Mouse (Mus musculus) hindlimb bud, embryonic 11.5 days (tissue): ENCODE results near the gene Tmem200a.

ENCODE experiments used
- DNase-seq: peaks from one replicate; pipeline ENCODE4 v3.0.0-alpha.2; 2012; ENCODE audit warnings: low read depth, low spot score; ENCODE audit errors: extremely low spot score

The Tmem200a gene

GRCm38 (mm10) chr10:26078521-26079142 lies at the start of gene Tmem200a:
Gene Tmem200a (minus strand): TSS chr10:26079052.
- peak; percentile 24 for DNase-seq

- DNase-seq: no peak
Measured at GRCm38 (mm10) chr10:26119822-26120183, 41.0 kb upstream of the Tmem200a start.

DNA sequence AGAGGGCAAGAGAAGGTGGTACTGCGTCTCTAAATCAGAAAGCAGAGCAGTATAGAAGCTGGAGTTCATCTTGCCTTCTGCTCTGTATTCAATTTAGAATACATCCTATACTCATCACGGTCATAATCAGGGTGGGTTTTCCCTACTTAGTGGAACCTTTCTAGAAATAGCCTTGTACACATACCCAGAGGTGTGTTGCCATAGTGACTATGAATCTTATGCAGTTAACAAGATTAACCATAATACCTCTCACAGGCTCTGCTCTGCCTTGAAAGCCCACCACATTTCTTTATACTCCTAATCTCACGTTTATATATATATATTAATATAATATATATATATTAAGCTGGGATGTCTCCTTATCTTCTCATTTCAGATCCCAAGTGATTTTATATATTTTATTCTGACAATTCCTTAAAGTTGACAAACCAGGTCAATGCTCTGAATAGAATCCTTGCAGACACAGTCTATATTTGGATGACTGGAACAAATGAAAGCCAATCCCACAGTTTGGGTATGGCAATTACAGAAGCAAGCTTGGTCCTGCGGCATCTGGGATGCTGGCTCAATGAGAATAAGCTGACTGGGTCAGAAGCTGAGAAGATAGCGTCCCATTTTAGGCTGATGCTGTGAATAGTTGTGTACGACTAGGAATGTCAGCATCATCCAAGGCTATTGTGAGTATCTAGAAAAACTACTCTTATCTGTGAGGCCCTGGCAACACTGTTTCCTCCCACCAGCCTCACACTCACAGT lies 40.4 kb upstream of the Tmem200a start:
- DNase-seq: no peak

- DNase-seq: no peak
Measured at GRCm38 (mm10) chr10:26114409-26114808, 35.6 kb upstream of the Tmem200a start.

DNA sequence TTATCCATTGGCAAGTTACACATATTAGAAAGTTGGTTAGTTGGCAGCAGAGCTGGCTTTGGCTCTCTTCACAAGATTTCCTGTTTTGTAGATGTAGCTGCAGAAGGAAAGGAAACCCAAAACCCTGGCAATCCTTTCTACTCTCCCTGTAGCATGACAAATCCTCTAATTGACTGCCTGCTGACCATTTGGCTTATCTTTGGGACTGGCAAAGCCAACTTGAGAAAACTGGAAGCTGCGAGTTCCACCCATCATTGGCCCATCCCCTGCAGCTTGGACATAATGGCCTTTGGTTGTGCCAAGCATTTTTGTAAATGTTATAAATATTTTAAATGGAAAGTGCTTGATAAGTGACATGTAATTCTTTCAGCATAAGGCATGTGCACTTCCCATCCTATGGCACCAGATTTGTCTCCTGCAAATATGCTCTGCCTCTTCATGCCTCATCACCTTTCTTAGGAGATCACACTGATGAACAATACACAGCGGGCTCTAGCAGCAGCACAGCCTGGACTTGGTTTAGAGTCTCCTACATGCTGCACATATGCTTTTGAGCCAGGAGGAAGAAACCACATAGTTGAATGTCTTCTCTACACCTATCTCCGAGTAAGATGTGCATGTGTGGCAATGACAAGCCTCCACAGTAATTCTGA lies 24.6 kb upstream of the Tmem200a start:
- no peak for DNase-seq

- no peak for DNase-seq
Measured at GRCm38 (mm10) chr10:26082081-26082480, 3.2 kb upstream of the Tmem200a start.

DNA sequence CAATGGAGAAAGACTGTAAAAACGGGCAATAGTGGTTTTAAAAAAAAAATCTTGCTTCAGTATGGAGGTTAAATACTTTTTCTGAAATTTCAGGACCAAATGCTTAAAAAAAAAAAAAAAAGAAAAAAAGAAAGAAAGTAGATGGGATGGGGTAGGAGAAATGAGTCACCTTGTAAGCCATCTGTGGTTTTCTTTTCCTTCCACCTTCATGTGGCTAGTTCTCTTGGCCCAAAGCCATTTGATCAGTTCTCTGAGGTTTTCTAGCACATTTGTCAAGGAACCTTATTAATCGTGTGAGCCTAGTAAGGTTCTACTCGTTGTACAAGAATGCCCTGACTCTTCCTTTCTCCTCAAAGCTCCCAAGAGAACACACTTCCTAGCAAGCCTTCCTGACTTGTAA lies 826 bp upstream of the Tmem200a start:
- DNase-seq: no peak

GRCm38 (mm10) chr10:26077671-26078481 lies 976 bp downstream of the Tmem200a start, which contains the start of gene Gm9767:
Gene Gm9767 (plus strand): TSS chr10:26078255.
- no peak for DNase-seq

- no peak for DNase-seq
Measured at GRCm38 (mm10) chr10:26076949-26077348, 1.9 kb downstream of the Tmem200a start.

GRCm38 (mm10) chr10:26071986-26072385 lies 6.9 kb downstream of the Tmem200a start:
- no peak for DNase-seq

DNA sequence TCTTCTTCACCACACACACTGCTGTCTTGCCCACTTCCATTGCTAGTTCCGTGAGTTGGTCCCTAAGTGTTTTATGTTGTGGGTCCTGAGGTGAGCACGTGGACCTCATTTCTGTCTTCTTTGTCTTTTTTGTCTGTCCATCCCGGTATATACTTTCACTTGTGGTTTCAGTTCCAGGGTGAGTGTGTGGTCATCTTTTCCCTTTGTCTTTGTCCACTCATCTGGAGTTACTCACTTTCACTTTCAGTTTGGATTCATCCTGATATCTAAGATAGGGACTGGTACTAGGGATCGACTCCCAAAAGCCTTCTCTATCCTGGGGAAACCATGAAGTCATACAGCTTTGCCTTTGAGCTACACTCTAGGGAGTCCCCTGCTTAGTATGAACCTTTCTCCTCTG lies 15.8 kb downstream of the Tmem200a start:
- no peak for DNase-seq

DNA sequence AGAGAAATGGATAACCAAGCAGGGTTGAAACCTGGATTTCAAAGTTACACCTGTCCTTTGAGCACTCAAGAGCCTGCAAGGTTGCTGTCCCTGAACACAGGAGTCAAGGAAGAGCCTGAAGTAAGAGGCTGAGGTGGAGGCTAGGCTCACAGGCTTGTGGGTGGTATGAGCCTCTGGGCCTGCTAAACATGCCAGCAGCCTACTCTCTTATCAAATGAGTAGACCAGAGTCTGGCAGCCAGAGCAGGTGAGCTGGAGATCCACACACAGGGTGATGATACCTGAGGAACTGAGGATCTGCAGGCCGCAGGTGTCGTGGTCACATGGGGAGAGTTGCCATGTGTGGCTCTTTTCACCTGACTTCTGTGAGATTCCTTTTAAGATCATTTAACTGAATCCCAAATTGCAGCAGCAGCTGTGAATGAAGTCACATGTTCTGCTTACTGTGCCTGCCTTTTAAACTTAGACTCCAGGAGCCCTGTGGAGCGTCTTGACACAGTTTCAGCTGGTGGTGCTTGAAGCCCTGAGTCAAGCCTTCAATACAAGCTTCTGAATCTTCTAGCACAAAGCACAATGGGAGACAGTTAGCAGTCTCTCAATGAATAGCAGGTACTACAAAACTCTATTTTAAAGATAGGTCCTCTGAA lies 19.1 kb downstream of the Tmem200a start:
- DNase-seq: no peak

- DNase-seq: no peak
Measured at GRCm38 (mm10) chr10:26051177-26051576, 27.7 kb downstream of the Tmem200a start.

GRCm38 (mm10) chr10:26034931-26035330 lies 43.9 kb downstream of the Tmem200a start:
- no peak for DNase-seq

DNA sequence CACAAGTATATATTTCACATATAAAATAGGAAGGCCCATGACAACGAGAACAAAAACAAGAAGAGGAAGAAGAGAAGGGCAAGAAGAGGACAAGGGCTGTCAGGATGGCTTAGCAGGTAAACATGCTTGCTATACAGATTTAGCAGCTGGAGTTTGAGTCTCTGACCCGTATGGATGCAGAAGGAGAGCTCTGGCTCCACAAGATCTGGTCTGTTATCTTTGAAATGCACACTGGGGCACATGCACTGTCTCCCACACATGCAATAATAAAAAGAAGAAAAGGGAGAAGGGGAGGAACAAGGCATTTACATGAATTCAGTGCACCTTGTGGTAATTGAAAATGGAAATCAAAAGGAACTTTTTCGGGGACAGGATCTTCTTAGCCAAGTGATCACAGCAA lies 60.1 kb downstream of the Tmem200a start:
- no peak for DNase-seq

GRCm38 (mm10) chr10:26014298-26014697 lies 64.6 kb downstream of the Tmem200a start:
- DNase-seq: no peak

DNA sequence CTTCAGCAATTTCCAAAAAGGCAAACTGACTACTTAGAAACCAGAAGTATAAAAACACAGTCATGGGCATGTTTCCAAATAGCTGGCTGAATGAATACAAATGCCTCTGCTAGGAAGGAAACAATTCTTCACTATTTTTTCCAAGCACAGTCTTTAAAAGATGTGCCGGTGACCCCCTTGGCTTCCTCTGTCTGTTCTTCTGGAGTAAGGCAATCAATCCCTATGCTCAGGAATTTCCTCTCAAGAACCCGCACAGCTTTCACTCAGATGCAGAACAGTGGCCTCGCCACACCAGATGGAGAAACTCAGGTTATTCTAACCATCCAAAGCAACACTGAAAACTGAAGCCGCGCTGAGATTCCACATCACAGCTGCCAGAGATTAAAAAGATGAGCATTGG lies 69.9 kb downstream of the Tmem200a start:
- no peak for DNase-seq

DNA sequence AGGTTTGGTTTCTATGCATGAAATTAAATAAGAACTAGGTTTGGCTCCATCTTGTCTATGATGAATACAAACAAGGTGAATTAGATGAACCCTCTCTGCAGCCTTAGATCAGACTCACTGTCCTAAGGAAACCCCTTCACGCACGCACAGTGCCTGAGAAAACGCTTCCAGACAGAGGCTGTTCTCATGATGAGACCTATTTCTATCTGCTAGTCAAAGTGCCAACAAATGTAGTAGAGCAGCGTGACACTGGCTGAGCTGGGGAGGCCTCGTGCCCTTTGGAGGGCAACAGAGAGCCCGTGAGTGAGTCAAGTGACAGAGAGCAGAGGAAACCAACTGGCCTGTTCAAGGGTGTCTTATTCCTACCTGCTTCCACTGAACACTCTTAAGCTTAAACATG lies 73.4 kb downstream of the Tmem200a start:
- no peak for DNase-seq

DNA sequence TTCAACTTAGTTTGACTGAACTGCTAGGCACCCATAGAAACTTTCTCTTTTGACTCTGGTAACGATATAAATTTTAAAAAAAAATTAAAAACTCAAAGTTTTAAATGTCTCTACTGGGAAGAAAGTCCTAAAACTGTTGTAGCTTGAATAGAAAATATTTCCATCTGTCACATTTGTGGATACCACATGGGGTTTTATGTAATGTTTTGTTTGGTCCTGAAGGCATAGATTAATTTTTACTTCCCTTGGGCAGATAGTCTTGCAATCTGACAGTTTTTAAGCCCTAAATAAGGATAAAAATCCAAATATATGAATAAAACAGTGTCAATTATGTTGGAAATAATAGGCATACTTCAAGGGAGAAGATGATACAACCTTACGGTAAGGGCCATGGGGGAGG lies 78.0 kb downstream of the Tmem200a start:
- no peak for DNase-seq

GRCm38 (mm10) chr10:25999291-25999930 lies 79.4 kb downstream of the Tmem200a start:
- DNase-seq: no peak
